Mouse (Mus musculus): Measurements from ENCODE around the gene Trpv2.

GRCm38 (mm10) chr11:62566211-62566610 is 8.1 kb upstream of the Trpv2 start:
- TF ChIP-seq POLR2A (IDR thresholded peaks at IDR 0.05; ENCODE audit: low read depth, low read length) (no peak), CTCF (conservative IDR thresholded peaks at IDR 0.05; ENCODE audit: insufficient read depth, insufficient read length, low read depth, low read length) (no peak)
